Mouse (Mus musculus): ENCODE results near the gene Dop1a. TPM values are rescaled to one million over a fixed set of nuclear protein-coding genes. Genes with fewer than 3 reads are reported as not detected.

Dop1a gene
- polyA plus RNA-seq, 1 experiment from 2014 or later = 9.9 TPM

DNA sequence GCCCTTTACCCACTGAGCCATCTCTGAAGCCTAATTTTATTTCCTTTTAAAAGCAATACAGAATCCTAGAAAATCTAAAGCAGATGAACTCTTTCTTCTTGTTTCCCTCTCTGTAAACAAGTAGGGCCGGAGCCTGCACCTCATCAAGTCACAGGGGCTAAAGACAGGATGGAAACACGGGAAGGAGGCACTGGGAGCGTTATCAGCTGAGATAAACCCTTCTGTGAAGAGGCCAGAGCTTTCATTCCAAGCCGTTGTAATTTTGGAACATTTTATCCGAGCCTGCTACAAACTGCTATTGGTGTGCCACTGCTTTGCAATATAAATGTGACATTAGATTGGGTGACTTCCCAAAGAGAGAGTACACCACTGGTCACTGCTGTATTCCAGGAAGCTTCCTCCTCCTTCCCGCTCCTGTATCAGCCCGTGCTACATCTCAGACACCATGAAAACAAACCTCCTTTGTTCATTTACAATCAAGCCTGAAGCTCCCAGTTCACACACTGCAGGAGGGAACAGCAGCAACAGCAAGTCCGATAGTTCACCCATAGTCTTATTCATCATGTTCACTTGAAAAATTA, 132.9 kb downstream of the Dop1a start:
- no peaks in the 10 kb centered on the region for H3K27me3 ChIP-seq (ENCODE audit: insufficient read depth, poor library complexity, severe bottlenecking)
- 67% methylated on average over 8 of the region's 8 CpGs for WGBS
- no peaks in the 10 kb centered on the region for H3K36me3 ChIP-seq
- no peak for DNase-seq (ENCODE audit: low spot score)
- H3K4me3 ChIP-seq = no peak overlapping the region
- no peak overlapping the region for H3K27ac ChIP-seq
- H3K9me3 ChIP-seq = no peaks in the 10 kb centered on the region
- H3K4me1 ChIP-seq (replicated peaks) = no peaks in the 10 kb centered on the region

Other genes starting within 250 kb of the Dop1a start
- gene Ube2cbp, start 2.2 kb upstream of the Dop1a start, polyA plus RNA-seq (2016; fragmentation: Nextera tagmentation; extraction: Ambion mirVana) = 7.3 and 8.8 TPM in 2 replicates
- gene Pgm3, start 104.7 kb downstream of the Dop1a start, polyA plus RNA-seq (2016; fragmentation: Nextera tagmentation; extraction: Ambion mirVana) = 38.9 and 39.1 TPM in 2 replicates
- 4.6 and 5.7 TPM in 2 replicates for gene Rwdd2a, start 104.8 kb downstream of the Dop1a start, polyA plus RNA-seq (2016; fragmentation: Nextera tagmentation; extraction: Ambion mirVana)
- 9.8 and 12.4 TPM in 2 replicates for gene Me1, start 228.8 kb downstream of the Dop1a start, polyA plus RNA-seq (2016; fragmentation: Nextera tagmentation; extraction: Ambion mirVana)

Data from hindbrain, embryonic 10.5 days (tissue).